Mouse (Mus musculus): ENCODE data around the gene Stk11. TPM values are rescaled to one million over a fixed set of nuclear protein-coding genes. Genes with fewer than 3 reads are reported as not detected.

Gene Stk11
- polyA plus RNA-seq (2012; fragmentation: generic; extraction: Trizol) = 100 to 1,000 TPM in 1 of 2 experiments, 10 to 100 TPM in 1; 91.0 to 141 TPM

DNA sequence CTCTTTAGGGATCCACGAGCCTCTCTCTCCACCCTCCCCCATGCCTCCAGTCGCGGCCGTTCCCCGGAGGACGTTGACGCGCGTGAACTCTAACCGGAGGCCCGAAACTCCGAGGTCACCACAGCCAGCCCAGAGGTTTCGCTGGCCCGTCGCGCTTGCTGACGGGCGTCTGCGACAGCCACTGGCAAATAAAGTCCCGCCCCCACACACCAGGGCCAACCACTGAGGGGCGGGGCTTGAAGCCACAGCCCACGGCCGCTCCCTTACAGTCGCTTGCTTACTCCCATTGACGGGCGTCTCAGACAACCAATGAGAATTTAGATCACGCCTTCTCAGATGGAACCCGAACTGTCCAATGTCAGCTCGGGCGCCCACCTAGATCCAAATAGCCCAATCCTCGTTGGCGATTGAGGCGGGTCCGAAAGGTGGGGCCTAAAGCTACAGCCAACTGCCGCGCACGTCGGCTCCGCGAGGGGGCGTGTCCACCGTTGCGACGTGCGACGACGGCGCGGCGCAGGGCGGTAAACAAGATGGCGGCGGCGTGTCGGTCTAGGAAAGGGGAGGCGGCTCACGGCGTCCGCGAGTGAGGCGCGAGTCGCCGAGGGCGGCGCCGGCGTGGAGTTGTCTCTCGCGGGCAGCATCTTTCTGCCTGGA lies at the start of gene Stk11:
Gene Stk11, plus strand, starts transcription at position 514 of the 654 bp plus-strand sequence.

DNA sequence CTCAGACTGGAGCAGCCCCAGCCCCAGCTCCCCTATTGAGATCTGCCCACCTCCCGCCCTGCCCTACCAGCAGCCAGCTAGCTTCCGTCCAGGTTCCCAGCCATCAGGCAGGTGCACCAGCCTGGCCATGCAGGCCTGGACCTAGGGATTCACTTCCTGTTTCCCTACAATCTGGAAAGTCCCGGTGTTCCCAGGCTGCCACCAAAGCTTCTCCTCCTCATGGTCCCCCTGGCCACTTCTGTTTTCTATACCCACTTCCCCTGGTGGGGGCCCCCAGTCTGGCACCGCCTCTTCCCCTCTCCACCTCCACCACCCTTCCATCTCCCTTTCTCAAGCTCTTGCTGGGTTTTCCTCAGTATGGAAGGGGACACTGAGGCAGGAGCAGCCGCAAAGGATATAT lies 10.1 kb upstream of the Stk11 start, which contains the start of gene Sbno2:
Gene Sbno2, minus strand, starts transcription at position 112 of the 400 bp plus-strand sequence.

DNA sequence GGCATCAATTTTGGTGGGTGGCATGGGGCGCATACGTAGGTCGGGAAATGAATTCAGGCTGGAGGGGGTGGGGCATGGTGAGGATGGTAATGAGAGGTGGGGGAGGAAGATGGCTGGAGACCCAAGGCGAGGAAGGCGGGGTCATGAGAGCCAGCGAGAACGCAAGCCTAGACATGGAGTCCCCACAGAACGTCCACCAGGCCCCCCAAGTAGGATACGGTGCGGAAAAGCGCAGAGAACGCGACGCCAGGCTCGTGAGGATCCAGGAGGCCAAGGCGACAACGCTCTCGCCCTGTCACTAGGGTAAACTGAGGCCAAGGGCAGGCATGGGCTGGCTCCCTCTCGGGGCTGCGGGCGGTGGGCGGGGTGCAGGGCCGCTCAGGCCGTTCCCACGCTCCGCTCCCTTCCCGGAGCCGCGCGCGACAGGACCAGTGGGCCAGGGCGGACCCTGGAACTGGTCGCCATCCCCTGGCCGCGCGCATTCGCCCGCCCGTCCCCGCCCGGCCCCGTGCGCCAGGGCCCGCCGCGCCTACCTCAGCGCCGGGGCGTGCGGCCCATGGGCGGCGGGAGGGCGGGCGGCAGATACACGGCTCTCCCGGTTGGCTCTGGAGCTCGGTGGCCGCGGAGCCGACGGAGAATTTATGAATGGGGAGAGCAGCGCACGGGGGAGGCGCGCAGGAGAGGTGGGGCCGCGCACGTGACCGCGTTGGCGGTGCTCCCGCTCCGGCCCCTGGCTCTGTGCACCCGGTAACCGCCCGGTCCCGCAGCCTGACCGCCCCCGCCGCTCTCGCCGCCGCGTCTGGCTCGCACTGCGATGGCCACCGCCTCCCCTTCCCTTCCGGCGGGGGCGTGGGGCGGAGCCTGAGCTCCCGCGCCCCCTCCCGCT lies 23.2 kb downstream of the Stk11 start, which contains the start of gene Atp5d:
Gene Atp5d, plus strand, starts transcription at position 80 of the 886 bp plus-strand sequence.

DNA sequence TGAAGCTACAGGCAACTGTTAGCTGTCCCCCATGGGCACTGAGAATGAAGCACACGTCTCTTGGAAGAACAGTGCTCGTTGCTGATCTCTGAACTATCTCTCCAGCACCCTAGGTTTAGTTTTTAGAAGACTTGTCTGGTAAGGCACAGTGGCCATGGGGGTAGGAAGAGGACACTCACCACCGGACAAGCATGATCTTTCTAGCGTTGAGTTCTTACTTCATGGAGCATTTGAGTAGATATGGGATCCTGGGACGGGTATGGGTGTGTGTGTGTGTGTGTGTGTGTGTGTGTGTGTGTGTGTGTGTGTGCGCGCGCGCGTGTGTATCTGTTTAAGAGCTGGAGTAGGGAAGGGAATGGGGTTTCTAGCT lies 25.0 kb downstream of the Stk11 start, which contains the start of gene Cbarp:
Gene Cbarp, minus strand, starts transcription at position 170 of the 370 bp plus-strand sequence.

DNA sequence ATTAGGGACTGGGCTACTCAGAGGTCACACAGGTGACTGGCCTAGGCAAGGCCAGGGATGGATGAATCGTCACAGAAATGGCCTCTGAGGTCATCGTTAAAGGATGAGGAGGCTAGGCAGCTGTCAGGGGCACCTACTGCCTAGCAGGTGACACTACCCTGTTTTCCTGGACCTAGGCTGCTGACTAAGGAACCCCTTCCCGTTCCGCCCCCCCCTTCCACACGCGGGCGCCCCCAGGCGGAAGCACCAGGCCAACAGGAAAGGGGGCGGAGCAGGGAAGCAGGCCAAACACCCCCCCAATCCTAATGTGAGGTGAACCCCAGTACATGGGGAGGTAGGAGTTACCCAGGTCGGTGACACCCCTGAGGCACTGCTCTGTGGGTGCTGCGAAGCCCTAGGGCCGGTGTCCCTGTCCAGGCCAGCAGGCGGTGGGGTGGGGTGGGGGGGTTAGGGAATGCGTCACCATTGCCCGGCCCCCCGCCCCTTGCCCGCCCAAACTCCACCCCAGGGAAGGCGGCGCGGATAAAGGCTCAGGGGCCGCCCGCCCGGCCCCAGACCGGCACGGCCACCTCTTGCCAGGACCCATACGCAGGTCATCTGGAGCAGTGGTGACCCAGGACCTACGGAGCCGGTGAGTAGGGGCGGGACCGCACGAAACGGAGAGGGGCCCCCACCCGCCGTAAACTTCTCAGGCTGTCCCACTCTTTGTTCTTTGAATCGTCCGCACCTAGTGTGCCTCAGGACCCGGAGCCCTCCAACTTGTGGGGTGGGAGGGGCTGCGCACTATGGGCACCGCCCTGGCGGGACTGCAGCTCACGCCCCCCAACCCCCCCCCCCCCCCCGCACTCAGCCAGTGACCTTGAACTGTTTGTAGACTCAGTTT lies 32.4 kb downstream of the Stk11 start, which contains the start of gene Midn:
Gene Midn, plus strand, starts transcription at position 554 of the 883 bp plus-strand sequence.

DNA sequence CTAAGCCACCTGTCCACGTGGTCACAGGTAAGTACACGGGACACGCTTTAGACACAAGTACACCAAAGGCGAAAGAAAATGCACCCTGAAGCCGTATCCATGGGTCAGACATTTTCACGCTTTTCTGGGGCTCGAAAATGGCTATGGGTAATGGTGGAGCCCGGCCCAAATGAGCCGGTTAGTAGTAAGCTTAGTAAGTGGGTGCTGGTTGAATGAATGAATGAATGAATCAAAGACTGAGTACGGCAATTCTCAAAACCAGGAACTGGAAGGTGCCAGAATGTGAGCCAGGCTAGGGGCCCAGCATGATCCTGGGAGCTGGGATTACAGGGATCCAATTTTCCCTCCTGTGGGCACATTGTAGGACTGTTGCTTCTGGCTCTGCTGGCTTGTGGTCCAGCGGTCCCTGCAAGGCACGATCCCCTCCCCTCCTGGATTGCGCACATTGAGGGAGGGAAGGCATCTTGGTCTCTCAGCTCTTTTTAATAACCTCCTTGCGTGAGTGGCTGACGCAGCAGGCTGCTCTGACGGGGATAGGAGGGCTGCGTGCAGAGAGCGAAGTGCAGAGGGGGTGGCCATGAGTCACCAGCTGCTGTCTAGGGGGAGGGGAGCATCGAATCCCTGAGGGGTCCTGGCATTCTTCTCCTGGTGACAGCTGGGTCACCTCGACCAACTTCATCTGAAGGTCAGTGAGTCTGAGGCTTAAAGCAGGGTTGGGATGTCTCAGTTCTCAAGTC lies 50.0 kb downstream of the Stk11 start, which contains the start of gene Cirbp:
Gene Cirbp, plus strand, starts transcription at position 594 of the 737 bp plus-strand sequence.

DNA sequence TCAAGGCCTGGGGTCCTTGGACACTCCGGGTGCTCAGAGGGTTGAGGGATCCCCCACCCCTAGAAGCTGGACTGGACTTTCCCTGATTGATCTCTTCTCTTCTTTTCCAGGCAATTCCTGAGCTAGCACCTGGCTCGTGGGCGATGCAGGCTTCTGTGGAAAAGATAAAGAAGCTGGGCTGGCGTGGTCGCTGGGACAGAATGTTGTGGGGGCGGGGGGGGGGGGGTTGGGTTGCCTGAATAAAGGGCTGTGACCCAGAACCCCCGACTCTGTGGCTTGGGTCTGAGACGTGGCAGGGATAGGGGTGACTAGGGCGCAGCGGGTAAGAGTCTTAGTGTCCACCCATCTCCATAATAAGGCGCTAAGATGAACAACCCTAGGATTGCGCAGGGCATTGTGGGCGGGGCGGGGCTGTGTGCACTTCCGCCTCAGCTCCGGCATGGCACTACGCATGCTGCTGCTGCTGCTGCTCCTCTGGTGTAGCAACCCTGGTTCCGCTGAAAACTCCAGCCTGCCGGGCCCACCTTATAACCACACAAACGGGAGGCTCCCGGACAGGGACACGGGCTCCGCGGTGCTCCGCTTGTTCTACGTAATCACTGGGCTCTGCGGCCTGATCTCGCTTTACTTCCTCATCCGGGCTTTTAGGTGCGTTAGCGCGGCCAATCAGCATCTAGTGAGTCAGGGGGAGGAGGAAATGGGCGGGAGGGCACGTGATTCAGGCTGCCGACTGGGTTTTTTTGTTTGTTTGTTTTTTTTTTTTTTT lies 57.1 kb downstream of the Stk11 start, which contains the start of gene 1600002K03Rik:
Gene 1600002K03Rik, plus strand, starts transcription at position 418 of the 766 bp plus-strand sequence.

DNA sequence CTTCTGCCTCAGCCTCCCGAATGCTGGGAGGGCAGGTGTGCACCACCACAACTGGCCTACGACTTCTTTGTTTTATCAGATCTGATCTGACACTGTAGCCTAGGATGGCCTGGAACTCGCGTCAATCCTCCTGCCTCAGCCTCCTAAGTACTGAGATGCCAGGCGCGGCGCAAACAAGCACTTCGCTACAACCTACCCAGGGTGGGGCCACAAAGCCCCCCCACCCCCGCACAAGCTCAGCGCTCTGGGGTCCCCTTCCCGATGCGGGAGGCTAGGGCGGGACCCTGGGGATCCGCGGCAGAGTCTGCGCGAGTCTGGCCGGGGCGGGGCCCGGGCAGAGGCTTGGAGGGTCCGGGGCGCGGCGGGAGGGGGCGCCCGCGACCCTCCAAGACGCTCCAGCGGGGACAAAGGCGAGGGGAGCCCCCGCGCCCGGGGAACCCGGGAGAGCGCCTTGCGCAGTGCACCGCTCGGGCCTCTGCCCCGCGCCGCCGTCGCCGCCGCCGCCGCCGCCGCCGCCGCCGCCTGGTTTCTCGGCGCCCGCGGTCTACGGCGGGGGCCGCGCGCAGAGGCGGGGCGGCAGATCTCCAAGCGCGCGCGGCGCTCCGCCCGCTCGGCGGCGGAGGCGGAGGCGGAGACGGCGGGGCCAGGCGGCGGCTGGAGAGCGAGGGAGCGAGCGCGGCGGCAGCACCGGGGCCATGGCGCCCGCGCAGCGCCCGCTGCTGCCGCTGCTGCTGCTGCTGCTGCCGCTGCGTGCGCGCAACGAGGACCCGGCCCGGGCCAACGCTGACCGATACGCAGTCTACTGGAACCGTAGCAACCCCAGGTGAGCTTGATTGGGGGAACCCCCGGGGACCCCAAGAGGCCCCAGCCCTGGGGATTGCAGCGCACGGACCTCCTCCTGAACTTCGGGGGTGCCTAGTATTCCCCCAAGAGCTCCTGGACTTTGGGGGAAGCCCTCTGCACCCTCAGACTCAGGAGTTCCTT lies 63.8 kb downstream of the Stk11 start, which contains the start of gene Efna2:
Gene Efna2, plus strand, starts transcription at position 415 of the 984 bp plus-strand sequence.

Other genes starting within 250 kb of the Stk11 start
- gene Prtn3, start 241.3 kb upstream of the Stk11 start, polyA plus RNA-seq (2012; fragmentation: generic; extraction: Trizol) = 1 to 10 TPM in 1 of 2 experiments, not detected in 1; 2.4 TPM
- 1 to 10 TPM in 1 of 2 experiments, under 1 TPM in 1; 0.34 to 8.2 TPM for gene Plppr3, start 241.2 kb upstream of the Stk11 start, polyA plus RNA-seq (2012; fragmentation: generic; extraction: Trizol)
- under 1 TPM in 1 of 2 experiments, not detected in 1; 0.06 TPM for gene Elane, start 229.6 kb upstream of the Stk11 start, polyA plus RNA-seq (2012; fragmentation: generic; extraction: Trizol)
- under 1 TPM in 1 of 2 experiments, not detected in 1; 0.05 TPM for gene Cfd, start 224.9 kb upstream of the Stk11 start, polyA plus RNA-seq (2012; fragmentation: generic; extraction: Trizol)
- gene Med16, start 206.9 kb upstream of the Stk11 start, polyA plus RNA-seq (2012; fragmentation: generic; extraction: Trizol) = 10 to 100 TPM; 43.2 to 83.7 TPM
- gene Gm26602, start 204.9 kb upstream of the Stk11 start, polyA plus RNA-seq (2012; fragmentation: generic; extraction: Trizol) = not detected
- gene Kiss1r, start 198.8 kb upstream of the Stk11 start, polyA plus RNA-seq (2012; fragmentation: generic; extraction: Trizol) = 1 to 10 TPM in 1 of 2 experiments, under 1 TPM in 1; 0.13 to 3.3 TPM
- gene R3hdm4, start 194.6 kb upstream of the Stk11 start, polyA plus RNA-seq (2012; fragmentation: generic; extraction: Trizol) = 100 to 1,000 TPM in 1 of 2 experiments, 10 to 100 TPM in 1; 61.0 to 121 TPM
- gene Arid3a, start 188.8 kb upstream of the Stk11 start, polyA plus RNA-seq (2012; fragmentation: generic; extraction: Trizol) = under 1 TPM; 0.29 to 0.85 TPM
- gene Wdr18, start 155.7 kb upstream of the Stk11 start, polyA plus RNA-seq (2012; fragmentation: generic; extraction: Trizol) = 100 to 1,000 TPM in 1 of 2 experiments, 10 to 100 TPM in 1; 29.0 to 130 TPM
- under 1 TPM; 0.12 to 0.79 TPM for gene Grin3b, start 145.1 kb upstream of the Stk11 start, polyA plus RNA-seq (2012; fragmentation: generic; extraction: Trizol)
- 100 to 1,000 TPM; 105 to 141 TPM for gene Tmem259, start 131.5 kb upstream of the Stk11 start, polyA plus RNA-seq (2012; fragmentation: generic; extraction: Trizol)
- gene Cnn2, start 127.2 kb upstream of the Stk11 start, polyA plus RNA-seq (2012; fragmentation: generic; extraction: Trizol) = 100 to 1,000 TPM; 426 to 430 TPM
- 1 to 10 TPM; 3.5 to 8.4 TPM for gene Abca7, start 119.3 kb upstream of the Stk11 start, polyA plus RNA-seq (2012; fragmentation: generic; extraction: Trizol)
- gene Arhgap45, start 99.2 kb upstream of the Stk11 start, polyA plus RNA-seq (2012; fragmentation: generic; extraction: Trizol) = under 1 TPM; 0.58 to 0.84 TPM
- gene Polr2e, start 76.0 kb upstream of the Stk11 start, polyA plus RNA-seq (2012; fragmentation: generic; extraction: Trizol) = 100 to 1,000 TPM; 195 to 403 TPM
- gene Gpx4, start 68.6 kb upstream of the Stk11 start, polyA plus RNA-seq (2012; fragmentation: generic; extraction: Trizol) = 1,000 to 10,000 TPM; 1,157 to 1,905 TPM
- gene Sbno2, start 10.2 kb upstream of the Stk11 start, polyA plus RNA-seq (2012; fragmentation: generic; extraction: Trizol) = 10 to 100 TPM; 15.6 to 42.5 TPM
- 1,000 to 10,000 TPM in 1 of 2 experiments, 100 to 1,000 TPM in 1; 776 to 1,441 TPM for gene Atp5d, start 22.8 kb downstream of the Stk11 start, polyA plus RNA-seq (2012; fragmentation: generic; extraction: Trizol)
- gene Cbarp, start 25.0 kb downstream of the Stk11 start, polyA plus RNA-seq (2012; fragmentation: generic; extraction: Trizol) = 10 to 100 TPM in 1 of 2 experiments, 1 to 10 TPM in 1; 4.8 to 18.5 TPM
- 10 to 100 TPM; 25.4 to 86.5 TPM for gene Midn, start 32.5 kb downstream of the Stk11 start, polyA plus RNA-seq (2012; fragmentation: generic; extraction: Trizol)
- 100 to 1,000 TPM in 1 of 2 experiments, 10 to 100 TPM in 1; 20.0 to 104 TPM for gene Cirbp, start 50.2 kb downstream of the Stk11 start, polyA plus RNA-seq (2012; fragmentation: generic; extraction: Trizol)
- 10 to 100 TPM; 22.6 to 31.6 TPM for gene 1600002K03Rik, start 57.1 kb downstream of the Stk11 start, polyA plus RNA-seq (2012; fragmentation: generic; extraction: Trizol)
- gene Efna2, start 63.7 kb downstream of the Stk11 start, polyA plus RNA-seq (2012; fragmentation: generic; extraction: Trizol) = 1 to 10 TPM; 1.7 to 6.3 TPM
- 10 to 100 TPM; 28.9 to 57.4 TPM for gene Mum1, start 110.6 kb downstream of the Stk11 start, polyA plus RNA-seq (2012; fragmentation: generic; extraction: Trizol)
- 100 to 1,000 TPM; 324 to 363 TPM for gene Ndufs7, start 133.3 kb downstream of the Stk11 start, polyA plus RNA-seq (2012; fragmentation: generic; extraction: Trizol)
- 100 to 1,000 TPM; 114 to 121 TPM for gene Gamt, start 145.2 kb downstream of the Stk11 start, polyA plus RNA-seq (2012; fragmentation: generic; extraction: Trizol)
- 100 to 1,000 TPM in 1 of 2 experiments, 10 to 100 TPM in 1; 75.3 to 145 TPM for gene Dazap1, start 145.7 kb downstream of the Stk11 start, polyA plus RNA-seq (2012; fragmentation: generic; extraction: Trizol)
- gene Rps15, start 176.7 kb downstream of the Stk11 start, polyA plus RNA-seq (2012; fragmentation: generic; extraction: Trizol) = over 10,000 TPM in 1 of 2 experiments, 1,000 to 10,000 TPM in 1; 7,724 to 18,727 TPM
- gene Apc2, start 180.2 kb downstream of the Stk11 start, polyA plus RNA-seq (2012; fragmentation: generic; extraction: Trizol) = 1 to 10 TPM in 1 of 2 experiments, under 1 TPM in 1; 0.41 to 6.4 TPM
- gene 2310011J03Rik, start 204.7 kb downstream of the Stk11 start, polyA plus RNA-seq (2012; fragmentation: generic; extraction: Trizol) = 10 to 100 TPM; 76.4 to 84.3 TPM
- 1 to 10 TPM; 6.8 to 9.2 TPM for gene Pcsk4, start 213.7 kb downstream of the Stk11 start, polyA plus RNA-seq (2012; fragmentation: generic; extraction: Trizol)
- 1 to 10 TPM; 1.6 to 4.4 TPM for gene Reep6, start 214.2 kb downstream of the Stk11 start, polyA plus RNA-seq (2012; fragmentation: generic; extraction: Trizol)
- 10 to 100 TPM in 1 of 2 experiments, 1 to 10 TPM in 1; 2.5 to 11.0 TPM for gene Adamtsl5, start 232.6 kb downstream of the Stk11 start, polyA plus RNA-seq (2012; fragmentation: generic; extraction: Trizol)
- gene Plk5, start 240.7 kb downstream of the Stk11 start, polyA plus RNA-seq (2012; fragmentation: generic; extraction: Trizol) = not detected